Mouse (Mus musculus): ENCODE data around the gene Ppm1g. TPM values are rescaled to one million over a fixed set of nuclear protein-coding genes. Genes with fewer than 3 reads are reported as not detected.

Ppm1g gene
- polyA plus RNA-seq, 1 experiment, result 89.3 TPM

GRCm38 (mm10) chr5:31188223-31188840 lies 32.2 kb downstream of the Ppm1g start:
- Histone ChIP-seq H3K79me2 (ENCODE audit: control insufficient read depth, insufficient read depth) (no peaks in the 10 kb centered on the region), H3K27me3 (ENCODE audit: control insufficient read depth, insufficient read depth, insufficient read length) (no peaks in the 10 kb centered on the region), H3K4me3 (no peak overlapping the region), H3K4me2 (ENCODE audit: low read depth) (no peak overlapping the region), H3K36me3 (ENCODE audit: control insufficient read depth, insufficient read depth) (peaks cover 9% of the 10 kb centered on the region), H3ac (ENCODE audit: control insufficient read depth, insufficient read length) (no peak overlapping the region)
- no peak for TF ChIP-seq SRF (IDR thresholded peaks at IDR 0.05; ENCODE audit: control insufficient read depth, insufficient read length, low read depth)
- no peak for TF ChIP-seq TCF12 (IDR thresholded peaks at IDR 0.05; ENCODE audit: insufficient read depth, poor library complexity, severe bottlenecking)
- TF ChIP-seq REST (IDR thresholded peaks at IDR 0.05; ENCODE audit: insufficient read depth, insufficient read length), result no peak
- TF ChIP-seq E2F4 (IDR thresholded peaks at IDR 0.05; ENCODE audit: insufficient read depth), result no peak
- no peak for TF ChIP-seq MYOG (IDR thresholded peaks at IDR 0.05; ENCODE audit: control insufficient read depth in 1 of 3, insufficient read depth in 1 of 3, insufficient read length in 2 of 3, low read depth in 2 of 3)
- no peak for TF ChIP-seq USF1 (IDR thresholded peaks at IDR 0.05; ENCODE audit: low read depth)
- TF ChIP-seq POLR2A (IDR thresholded peaks at IDR 0.05; ENCODE audit: insufficient read length, low read depth), result no peak

GRCm38 (mm10) chr5:31183678-31184077 lies 36.8 kb downstream of the Ppm1g start:
- H3K79me2 ChIP-seq (ENCODE audit: control insufficient read depth, insufficient read depth), result peaks cover 10% of the 10 kb centered on the region
- no peak overlapping the region for H3K4me2 ChIP-seq (ENCODE audit: low read depth)
- no peaks in the 10 kb centered on the region for H3K27me3 ChIP-seq (ENCODE audit: control insufficient read depth, insufficient read depth, insufficient read length)
- peaks cover 9% of the 10 kb centered on the region for H3K36me3 ChIP-seq (ENCODE audit: control insufficient read depth, insufficient read depth)
- H3K4me3 ChIP-seq, result no peak overlapping the region
- TF ChIP-seq MAX (IDR thresholded peaks at IDR 0.05; ENCODE audit: low read depth) (no peak), REST (IDR thresholded peaks at IDR 0.05; ENCODE audit: insufficient read depth, insufficient read length) (no peak), MYOD1 (IDR thresholded peaks at IDR 0.05; ENCODE audit: control insufficient read depth in 1 of 3, insufficient read length in 2 of 3, low read depth in 2 of 3) (no peak), MYOG (IDR thresholded peaks at IDR 0.05; ENCODE audit: control insufficient read depth in 1 of 3, insufficient read depth in 1 of 3, insufficient read length in 2 of 3, low read depth in 2 of 3) (no peak), E2F4 (IDR thresholded peaks at IDR 0.05; ENCODE audit: insufficient read depth) (no peak), POLR2AphosphoS2 (IDR thresholded peaks at IDR 0.05; ENCODE audit: insufficient read length, low read depth) (no peak), CEBPB (IDR thresholded peaks at IDR 0.05; ENCODE audit: insufficient read depth, poor library complexity, severe bottlenecking) (no peak), POLR2A (IDR thresholded peaks at IDR 0.05; ENCODE audit: insufficient read length, low read depth) (no peak)
- no peak overlapping the region for H3ac ChIP-seq (ENCODE audit: control insufficient read depth, insufficient read length)

GRCm38 (mm10) chr5:31181183-31181770 lies 39.2 kb downstream of the Ppm1g start:
- Histone ChIP-seq H3K4me2 (ENCODE audit: low read depth) (no peak overlapping the region), H3ac (ENCODE audit: control insufficient read depth, insufficient read length) (no peak overlapping the region), H3K27me3 (ENCODE audit: control insufficient read depth, insufficient read depth, insufficient read length) (no peaks in the 10 kb centered on the region), H3K79me2 (ENCODE audit: control insufficient read depth, insufficient read depth) (peaks cover 34% of the 10 kb centered on the region), H3K36me3 (ENCODE audit: control insufficient read depth, insufficient read depth) (no peaks in the 10 kb centered on the region), H3K4me3 (peak overlapping the region; percentile 92)
- TF ChIP-seq POLR2A (IDR thresholded peaks at IDR 0.05; ENCODE audit: insufficient read length, low read depth), result no peak
- TF ChIP-seq MYOG (IDR thresholded peaks at IDR 0.05; ENCODE audit: control insufficient read depth in 1 of 3, insufficient read depth in 1 of 3, insufficient read length in 2 of 3, low read depth in 2 of 3), result no peak
- no peak for TF ChIP-seq USF1 (IDR thresholded peaks at IDR 0.05; ENCODE audit: low read depth)
- no peak for TF ChIP-seq REST (IDR thresholded peaks at IDR 0.05; ENCODE audit: insufficient read depth, insufficient read length)
- no peak for TF ChIP-seq SRF (IDR thresholded peaks at IDR 0.05; ENCODE audit: control insufficient read depth, insufficient read length, low read depth)
- no peak for TF ChIP-seq MYOD1 (IDR thresholded peaks at IDR 0.05; ENCODE audit: control insufficient read depth in 1 of 3, insufficient read length in 2 of 3, low read depth in 2 of 3)
- TF ChIP-seq POLR2AphosphoS2 (IDR thresholded peaks at IDR 0.05; ENCODE audit: insufficient read length, low read depth), result no peak
- no peak for TF ChIP-seq E2F4 (IDR thresholded peaks at IDR 0.05; ENCODE audit: insufficient read depth)
- no peak for TF ChIP-seq TCF3 (IDR thresholded peaks at IDR 0.05; ENCODE audit: insufficient read length, low read depth)
- no peak for TF ChIP-seq TCF12 (IDR thresholded peaks at IDR 0.05; ENCODE audit: insufficient read depth, poor library complexity, severe bottlenecking)
- no peak for TF ChIP-seq MAX (IDR thresholded peaks at IDR 0.05; ENCODE audit: low read depth)

- no peaks in the 10 kb centered on the region for H3K36me3 ChIP-seq (ENCODE audit: control insufficient read depth, insufficient read depth)
- TF ChIP-seq MYOD1 (IDR thresholded peaks at IDR 0.05; ENCODE audit: control insufficient read depth in 1 of 3, insufficient read length in 2 of 3, low read depth in 2 of 3) (no peak), E2F4 (IDR thresholded peaks at IDR 0.05; ENCODE audit: insufficient read depth) (peak; percentile 79), POLR2A (IDR thresholded peaks at IDR 0.05; ENCODE audit: insufficient read length, low read depth) (peak; percentile 90), POLR2AphosphoS2 (IDR thresholded peaks at IDR 0.05; ENCODE audit: insufficient read length, low read depth) (peak; percentile 78), REST (IDR thresholded peaks at IDR 0.05; ENCODE audit: insufficient read depth, insufficient read length) (no peak), SRF (IDR thresholded peaks at IDR 0.05; ENCODE audit: control insufficient read depth, insufficient read length, low read depth) (no peak), MYOG (IDR thresholded peaks at IDR 0.05; ENCODE audit: control insufficient read depth in 1 of 3, insufficient read depth in 1 of 3, insufficient read length in 2 of 3, low read depth in 2 of 3) (peak in 1 of 3 experiments; percentile 2), TCF3 (IDR thresholded peaks at IDR 0.05; ENCODE audit: insufficient read length, low read depth) (no peak), USF1 (IDR thresholded peaks at IDR 0.05; ENCODE audit: low read depth) (no peak), CEBPB (IDR thresholded peaks at IDR 0.05; ENCODE audit: insufficient read depth, poor library complexity, severe bottlenecking) (no peak), TCF12 (IDR thresholded peaks at IDR 0.05; ENCODE audit: insufficient read depth, poor library complexity, severe bottlenecking) (no peak), MAX (IDR thresholded peaks at IDR 0.05; ENCODE audit: low read depth) (no peak)
- H3ac ChIP-seq (ENCODE audit: control insufficient read depth, insufficient read length), result peak within 1 kb of the TSS; percentile 80
- peaks cover 47% of the 10 kb centered on the region for H3K79me2 ChIP-seq (ENCODE audit: control insufficient read depth, insufficient read depth)
- H3K27me3 ChIP-seq (ENCODE audit: control insufficient read depth, insufficient read depth, insufficient read length), result no peaks in the 10 kb centered on the region
- H3K4me3 ChIP-seq, result peak within 1 kb of the TSS; percentile 92
- peak within 1 kb of the TSS; percentile 95 for H3K4me2 ChIP-seq (ENCODE audit: low read depth)
Observed at GRCm38 (mm10) chr5:31179766-31180630, 40.5 kb downstream of the Ppm1g start, which contains the start of the genes Gm29609 and Gtf3c2. TSS of gene Gm29609 (minus strand) at chr5:31179911. TSS of gene Gtf3c2 (minus strand) at chr5:31180144.

All from myocyte (in vitro differentiated cells).